Mouse (Mus musculus) megakaryocyte, embryonic 14.5 days (primary cell): Measurements from ENCODE around the gene Ahnak. TPM values are rescaled to one million over a fixed set of nuclear protein-coding genes. Genes with fewer than 3 reads are reported as not detected.

Experiments used
- H3K27me3 ChIP-seq: replicated peaks from 2 replicates; pipeline ENCODE3; 2012; ENCODE audit warnings: inconsistent platforms
- H3K36me3 ChIP-seq: replicated peaks from 2 replicates; pipeline ENCODE3; 2012; ENCODE audit warnings: low read length, inconsistent platforms, mixed read lengths
- H3K4me1 ChIP-seq: 2 replicates; pipeline ENCODE4 v1.6.1; 2012; ENCODE audit warnings: inconsistent platforms
- H3K4me3 ChIP-seq: replicated peaks from 2 replicates; pipeline ENCODE3; 2012; ENCODE audit warnings: moderate library complexity, mild to moderate bottlenecking, inconsistent platforms
- H3K9me3 ChIP-seq: 2 replicates; pipeline ENCODE4 v1.6.1; 2012; ENCODE audit warnings: inconsistent platforms
- FLI1 ChIP-seq: IDR thresholded peaks from 2 replicates; pipeline ENCODE4 v1.6.1; 2012; ENCODE audit warnings: low read length, inconsistent platforms, mixed read lengths
- GATA1 ChIP-seq: IDR thresholded peaks from 3 replicates; pipeline ENCODE4 v1.6.1; 2012; ENCODE audit warnings: mixed read lengths, low read length, inconsistent platforms, borderline replicate concordance
- polyA plus RNA-seq: library from polyadenylated mRNA; stranded (reverse); fragments of >175 nt; gene quantifications from 2 replicates; pipeline ENCODE4 v1.2.3, GENCODE M21; 2012; ENCODE audit warnings: low replicate concordance; ENCODE audit not compliant: insufficient read depth

Ahnak gene
- polyA plus RNA-seq, 1 experiment: 28.7 TPM

DNA sequence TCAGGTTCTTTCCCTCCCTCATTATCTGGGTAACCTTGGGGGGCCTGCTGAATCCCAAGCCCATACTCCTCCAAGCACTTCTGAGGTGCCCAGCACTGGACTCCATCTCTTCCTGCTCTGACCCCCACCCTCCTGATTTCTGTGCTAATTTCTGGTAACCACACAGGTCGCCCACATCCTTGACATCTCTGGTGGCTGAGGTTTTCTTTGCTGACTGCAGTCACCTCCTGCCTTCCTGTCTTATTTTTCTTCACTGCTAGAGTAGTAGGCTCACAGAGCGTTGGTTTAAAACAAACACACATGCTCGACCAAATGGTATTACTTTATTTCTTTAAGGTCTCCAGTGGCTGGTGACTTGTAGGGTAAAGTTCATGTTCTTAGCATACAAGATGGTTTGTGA is 49.1 kb downstream of the Ahnak start:
- Histone ChIP-seq H3K27me3 (peaks cover 6% of the 10 kb centered on the region), H3K4me1 (peaks cover 34% of the 10 kb centered on the region), H3K36me3 (no peaks in the 10 kb centered on the region), H3K9me3 (no peaks in the 10 kb centered on the region), H3K4me3 (no peak overlapping the region)
- no peak for TF ChIP-seq FLI1
- no peak for TF ChIP-seq GATA1

DNA sequence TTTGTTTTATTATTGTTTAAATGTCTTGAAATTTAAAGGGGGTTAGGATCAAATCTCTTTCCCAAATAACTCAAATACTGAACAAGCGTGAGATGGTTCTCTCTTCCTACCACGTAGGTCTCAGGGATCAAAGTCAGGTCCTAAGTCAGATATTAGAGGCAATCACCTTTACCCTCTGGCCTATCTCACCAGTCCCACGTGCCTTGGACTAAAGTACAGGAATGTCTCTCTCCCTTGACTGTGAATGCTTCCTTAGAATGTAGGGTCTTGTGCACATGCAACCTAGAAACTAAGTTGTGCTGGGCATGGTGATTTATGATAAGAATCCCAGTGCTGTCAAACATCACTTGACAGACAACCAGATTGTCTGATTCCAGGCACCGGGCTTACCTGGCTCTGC is 50.2 kb downstream of the Ahnak start:
- no peak for TF ChIP-seq GATA1
- TF ChIP-seq FLI1: no peak
- Histone ChIP-seq H3K4me3 (no peak overlapping the region), H3K27me3 (peaks cover 3% of the 10 kb centered on the region), H3K4me1 (peaks cover 26% of the 10 kb centered on the region), H3K36me3 (no peaks in the 10 kb centered on the region), H3K9me3 (no peaks in the 10 kb centered on the region)

DNA sequence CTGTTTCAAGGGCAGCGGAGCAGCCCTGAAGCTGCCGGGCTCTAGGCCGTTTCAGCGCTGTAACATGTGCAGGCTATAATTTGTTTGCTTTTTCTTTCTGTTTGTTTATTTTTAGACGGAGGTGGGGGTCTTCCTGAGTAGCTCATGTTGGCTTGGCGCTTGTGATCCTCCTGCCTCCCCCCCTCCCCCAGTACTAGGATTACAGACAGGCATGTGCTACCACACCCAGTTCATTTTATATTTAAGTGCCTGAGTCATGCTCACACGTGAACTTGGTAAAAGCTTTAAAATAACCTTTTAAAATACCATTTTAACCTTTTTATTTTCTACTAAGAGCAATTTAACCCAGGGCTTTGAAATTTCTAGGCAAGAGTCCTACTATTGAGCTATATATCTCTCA is 50.8 kb downstream of the Ahnak start:
- Histone ChIP-seq H3K4me3 (no peak overlapping the region), H3K27me3 (peaks cover 3% of the 10 kb centered on the region), H3K4me1 (peaks cover 26% of the 10 kb centered on the region), H3K36me3 (no peaks in the 10 kb centered on the region), H3K9me3 (no peaks in the 10 kb centered on the region)
- TF ChIP-seq FLI1 (no peak), GATA1 (no peak)

DNA sequence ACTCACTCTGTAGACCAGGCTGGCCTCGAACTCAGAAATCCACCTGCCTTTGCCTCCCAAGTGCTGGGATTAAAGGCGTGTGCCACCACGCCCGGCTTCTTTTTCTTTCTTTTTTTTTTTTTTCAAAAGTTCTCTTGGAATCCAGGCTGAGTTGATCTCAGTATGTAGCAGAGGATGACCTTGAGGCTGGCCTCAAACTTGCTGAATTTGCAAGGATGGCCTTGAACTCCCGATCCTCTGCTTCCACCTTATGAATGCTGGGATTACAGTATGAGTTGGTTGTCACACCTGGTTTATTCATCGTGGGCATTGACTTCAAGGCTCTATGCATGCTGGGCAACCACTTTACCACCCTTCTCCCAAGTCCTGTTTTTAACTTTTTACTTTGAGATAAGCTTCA is 51.6 kb downstream of the Ahnak start:
- TF ChIP-seq GATA1 (no peak), FLI1 (no peak)

DNA sequence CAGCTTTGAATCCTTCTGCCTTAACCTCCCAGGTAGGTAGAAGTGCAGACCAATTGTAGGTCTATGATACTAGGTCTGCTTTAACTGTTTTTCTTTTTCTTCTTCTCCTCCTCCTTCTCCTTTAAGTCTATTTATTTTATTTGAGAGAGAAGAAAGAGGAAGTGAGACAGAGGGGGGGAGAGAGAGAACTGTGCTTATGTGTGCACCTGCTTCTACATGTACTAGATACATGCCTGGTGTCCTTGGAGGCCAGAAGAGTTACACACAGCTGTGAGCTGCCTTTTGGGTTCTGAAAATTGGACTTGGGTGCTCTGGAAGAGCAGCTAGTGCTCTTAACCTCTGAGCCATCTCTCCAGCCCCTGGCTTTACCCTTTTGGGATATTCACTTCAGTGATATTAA is 52.0 kb downstream of the Ahnak start:
- peaks cover 35% of the 10 kb centered on the region for H3K4me1 ChIP-seq

More for the DNA sequence above, 51.6 kb downstream of the Ahnak start:
- H3K4me1 ChIP-seq: peaks cover 33% of the 10 kb centered on the region
- H3K4me3 ChIP-seq: no peak overlapping the region
- no peaks in the 10 kb centered on the region for H3K36me3 ChIP-seq
- H3K27me3 ChIP-seq: peaks cover 3% of the 10 kb centered on the region
- H3K9me3 ChIP-seq: no peaks in the 10 kb centered on the region

DNA sequence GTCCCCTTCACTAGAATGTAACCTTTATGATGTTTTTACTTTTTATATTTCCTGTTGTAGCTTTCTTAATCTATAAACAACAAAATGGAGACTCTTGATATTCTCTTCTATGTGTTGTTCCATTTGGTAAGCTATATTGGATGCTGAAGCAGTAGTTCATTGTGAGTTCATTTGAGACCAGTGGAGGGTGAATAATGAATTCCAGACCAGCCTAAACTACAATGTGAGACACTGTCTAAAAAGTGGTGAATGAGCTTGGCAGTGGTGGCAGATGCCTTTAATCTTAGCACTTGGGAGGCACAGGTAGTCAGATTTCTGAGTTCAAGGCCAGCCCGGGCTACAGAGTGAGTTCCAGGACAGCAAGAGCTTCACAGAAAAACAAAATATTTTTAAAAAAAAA is 54.0 kb downstream of the Ahnak start:
- Histone ChIP-seq H3K9me3 (no peaks in the 10 kb centered on the region), H3K36me3 (no peaks in the 10 kb centered on the region), H3K4me1 (peaks cover 36% of the 10 kb centered on the region), H3K27me3 (no peaks in the 10 kb centered on the region), H3K4me3 (no peak overlapping the region)
- no peak for TF ChIP-seq FLI1
- no peak for TF ChIP-seq GATA1

More for the DNA sequence above, 52.0 kb downstream of the Ahnak start:
- Histone ChIP-seq H3K27me3 (peaks cover 3% of the 10 kb centered on the region), H3K9me3 (no peaks in the 10 kb centered on the region), H3K36me3 (no peaks in the 10 kb centered on the region), H3K4me3 (no peak overlapping the region)
- TF ChIP-seq GATA1 (no peak), FLI1 (no peak)

DNA sequence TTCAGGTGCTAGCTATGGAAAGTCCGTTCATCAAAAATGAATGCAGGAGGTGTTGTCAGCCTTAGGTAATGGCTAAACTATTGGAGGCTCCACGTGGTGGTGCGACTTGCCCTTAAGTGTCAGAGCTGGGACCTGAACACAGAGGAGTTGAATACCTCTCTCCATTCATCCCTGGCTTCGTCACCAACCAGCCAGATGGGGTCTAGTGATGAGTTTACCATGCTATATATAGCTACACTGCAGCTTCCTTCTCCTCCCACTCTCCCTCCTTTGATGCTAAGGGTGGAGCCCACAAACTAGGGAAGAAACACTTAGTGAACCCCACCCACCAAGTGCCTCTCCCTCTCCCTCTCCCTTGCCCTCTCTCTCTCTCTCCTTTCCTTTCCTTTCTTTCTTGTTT is 55.2 kb downstream of the Ahnak start:
- Histone ChIP-seq H3K4me1 (peaks cover 33% of the 10 kb centered on the region), H3K36me3 (peaks cover 5% of the 10 kb centered on the region), H3K27me3 (no peaks in the 10 kb centered on the region), H3K9me3 (peaks cover 5% of the 10 kb centered on the region), H3K4me3 (no peak overlapping the region)
- TF ChIP-seq FLI1 (no peak), GATA1 (no peak)

DNA sequence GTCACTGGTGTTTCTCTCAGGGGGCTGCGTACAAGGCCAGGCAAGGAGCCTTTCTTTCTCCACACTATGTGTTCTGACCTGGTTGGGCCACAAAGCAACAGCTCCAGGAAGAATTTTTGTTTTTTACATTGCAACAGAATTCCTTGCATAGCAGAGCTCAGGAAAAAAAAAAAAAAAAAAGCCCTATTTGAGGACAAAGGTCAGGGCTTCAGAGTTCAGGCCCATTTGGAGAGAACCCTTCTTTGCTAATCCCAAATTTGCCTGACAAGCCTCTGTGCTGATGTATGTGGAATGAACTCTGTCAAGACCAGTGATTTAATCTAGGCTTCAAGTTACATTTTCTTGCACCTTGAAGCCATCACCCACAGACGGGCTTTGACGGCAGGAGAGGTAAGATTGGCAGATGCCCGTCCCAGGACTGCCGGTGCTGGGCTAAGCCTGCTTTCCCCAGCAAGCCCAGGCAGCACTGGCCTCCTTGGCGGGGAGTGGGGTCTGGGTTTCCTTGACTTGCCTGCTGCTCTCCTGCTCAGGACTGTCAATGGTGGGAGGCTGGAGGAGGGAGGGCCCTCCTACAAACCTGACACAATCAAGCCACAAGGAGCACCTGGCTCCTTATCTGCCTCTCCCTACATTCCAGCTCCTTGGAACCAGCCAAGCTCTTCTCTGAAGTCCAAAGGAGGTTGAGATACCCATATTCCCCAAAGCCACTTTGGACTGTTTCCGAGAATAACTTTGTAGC is 58.3 kb downstream of the Ahnak start:
- TF ChIP-seq GATA1 (no peak), FLI1 (no peak)
- H3K27me3 ChIP-seq: no peaks in the 10 kb centered on the region
- H3K4me3 ChIP-seq: no peak overlapping the region
- peaks cover 38% of the 10 kb centered on the region for H3K4me1 ChIP-seq
- peaks cover 8% of the 10 kb centered on the region for H3K9me3 ChIP-seq
- peaks cover 11% of the 10 kb centered on the region for H3K36me3 ChIP-seq

DNA sequence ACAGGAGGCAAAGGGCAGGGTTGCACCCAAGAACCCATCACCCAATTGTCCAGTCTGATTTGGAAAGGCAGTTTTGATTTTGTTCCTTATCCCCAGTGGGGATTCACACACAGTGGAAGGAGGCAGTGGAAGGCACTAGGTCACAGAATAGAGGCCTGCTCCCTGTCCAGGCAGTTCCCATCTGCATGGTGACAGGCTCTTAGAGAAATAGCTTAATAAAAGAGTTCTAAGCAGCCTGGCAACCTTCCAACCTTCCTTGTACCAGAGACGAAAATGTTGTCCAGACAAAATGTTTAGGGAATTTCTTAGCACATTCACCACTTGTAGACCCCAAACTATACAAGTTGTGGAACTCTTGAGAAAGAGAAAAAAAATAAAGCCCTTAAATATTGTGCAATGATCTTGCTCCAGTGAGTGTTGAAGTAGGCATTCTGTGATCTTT is 58.9 kb downstream of the Ahnak start:
- Histone ChIP-seq H3K4me3 (no peak overlapping the region), H3K27me3 (no peaks in the 10 kb centered on the region), H3K36me3 (peaks cover 11% of the 10 kb centered on the region), H3K4me1 (peaks cover 44% of the 10 kb centered on the region), H3K9me3 (peaks cover 8% of the 10 kb centered on the region)
- TF ChIP-seq GATA1 (no peak), FLI1 (no peak)

DNA sequence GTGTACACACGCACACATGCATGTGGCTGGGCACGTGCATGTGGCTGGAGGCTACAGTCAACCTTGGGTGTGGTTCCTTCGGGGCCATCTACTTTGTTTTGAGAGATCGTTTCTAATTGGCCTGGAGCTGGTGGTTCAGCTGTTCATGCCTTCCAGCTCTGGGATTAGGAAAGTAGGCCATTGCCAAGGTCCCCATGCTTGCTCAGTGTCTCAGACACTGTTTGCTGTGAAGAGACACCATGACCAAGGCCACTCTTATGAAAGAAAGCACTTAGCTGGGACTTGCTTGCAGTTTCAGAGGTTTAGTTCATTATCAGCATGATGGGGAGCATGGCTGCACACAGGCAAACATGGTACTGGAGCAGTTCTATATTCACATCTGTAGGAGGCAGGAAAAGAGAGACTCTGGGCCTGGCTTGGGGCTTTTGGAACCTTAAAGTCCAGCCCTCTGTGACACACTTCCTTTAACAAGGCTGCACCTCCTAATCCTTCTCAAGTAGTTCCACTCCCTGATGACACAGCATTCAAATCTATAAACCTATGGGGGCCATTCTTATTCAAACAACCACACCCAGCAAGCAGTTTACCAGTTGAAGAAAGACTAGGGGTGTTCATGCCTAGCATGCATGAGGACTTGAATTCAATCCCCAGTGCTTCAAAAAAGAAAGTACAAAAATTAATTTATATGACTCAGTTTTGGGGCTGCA is 60.0 kb downstream of the Ahnak start:
- H3K9me3 ChIP-seq: peaks cover 8% of the 10 kb centered on the region
- H3K4me3 ChIP-seq: no peak overlapping the region
- no peaks in the 10 kb centered on the region for H3K27me3 ChIP-seq
- peaks cover 11% of the 10 kb centered on the region for H3K36me3 ChIP-seq
- TF ChIP-seq GATA1 (no peak), FLI1 (no peak)
- peaks cover 54% of the 10 kb centered on the region for H3K4me1 ChIP-seq
